Mouse (Mus musculus) telencephalon, adult 2 months (tissue): Measurements from ENCODE around the gene Mdm2.
"Not testable (repeated sequence)": the region's sequence is repeated elsewhere in the genome, so short reads cannot be mapped to it uniquely, and the experiment has no call there.

Experiments
- DNase-seq: peaks from one replicate; pipeline ENCODE4 v3.0.0-alpha.2; 2011; ENCODE audit warnings: low read depth, low spot score

Gene Mdm2

DNA sequence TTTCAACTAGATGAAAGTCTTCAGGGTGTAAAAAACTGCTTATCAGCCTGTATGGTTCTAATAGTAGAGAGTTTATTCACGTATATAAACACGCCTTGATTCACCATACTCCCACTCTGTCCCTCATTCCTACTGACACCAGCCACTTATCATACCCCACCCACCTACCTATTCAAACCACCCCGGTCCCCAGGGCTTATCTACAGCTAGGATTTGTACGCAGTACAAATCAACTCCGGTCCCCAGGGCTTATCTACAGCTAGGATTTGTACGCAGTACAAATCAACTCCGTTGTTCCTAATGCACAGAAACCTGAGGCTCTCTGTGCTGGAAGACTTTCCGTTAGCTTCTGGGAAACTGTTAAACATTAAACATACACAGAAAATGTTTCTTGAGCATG, 23.1 kb upstream of the Mdm2 start:
- not testable (repeated sequence) for DNase-seq

DNA sequence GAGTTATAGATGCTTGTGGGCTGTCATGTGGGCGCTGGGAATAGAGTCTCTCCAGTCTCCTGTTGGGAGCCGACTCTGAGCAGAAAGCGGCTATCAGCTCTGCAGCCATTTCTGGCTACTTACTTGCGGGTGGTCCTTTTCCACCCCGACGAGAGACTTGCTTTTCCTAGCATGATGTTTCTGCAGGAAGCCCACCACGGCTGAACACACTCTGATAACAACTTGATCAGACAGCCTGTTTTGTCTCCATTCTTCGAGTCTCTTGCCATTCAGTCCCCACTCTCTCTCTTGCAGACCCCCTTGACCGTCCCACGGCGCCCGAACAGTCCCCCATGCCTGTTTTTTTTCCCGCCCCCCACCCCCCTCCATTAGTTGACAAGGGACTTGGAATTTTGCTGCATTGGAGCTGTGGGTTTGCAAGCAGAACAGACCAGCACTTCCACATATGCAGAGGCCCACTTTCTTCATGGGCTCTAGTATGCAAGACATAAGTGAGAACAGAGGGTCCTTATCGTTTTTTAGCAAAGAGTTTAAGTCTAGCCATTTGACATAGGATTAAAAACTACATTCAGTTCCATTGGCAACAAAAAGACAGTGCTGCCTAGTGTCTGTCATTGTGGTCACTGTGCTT, 22.5 kb upstream of the Mdm2 start:
- DNase-seq = no peak

DNA sequence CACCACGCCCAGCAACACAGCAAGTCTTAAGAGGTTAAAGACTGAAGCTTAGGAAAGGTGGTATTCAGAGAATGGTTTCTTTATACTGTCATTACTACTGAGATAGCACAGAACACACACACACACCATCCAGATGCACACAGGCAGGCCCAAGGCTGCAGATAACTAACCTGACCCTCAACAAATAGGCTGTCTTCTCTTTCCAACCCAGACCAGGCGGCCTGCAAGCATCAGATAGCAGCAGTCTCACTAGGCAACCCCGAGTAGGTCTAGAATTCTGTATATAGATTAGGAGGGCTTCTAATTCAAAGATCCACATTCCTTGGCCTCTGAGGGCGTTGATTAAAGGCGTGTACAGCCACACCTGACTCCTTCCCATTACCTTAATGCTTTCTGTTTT, 21.6 kb upstream of the Mdm2 start:
- no peak for DNase-seq

DNA sequence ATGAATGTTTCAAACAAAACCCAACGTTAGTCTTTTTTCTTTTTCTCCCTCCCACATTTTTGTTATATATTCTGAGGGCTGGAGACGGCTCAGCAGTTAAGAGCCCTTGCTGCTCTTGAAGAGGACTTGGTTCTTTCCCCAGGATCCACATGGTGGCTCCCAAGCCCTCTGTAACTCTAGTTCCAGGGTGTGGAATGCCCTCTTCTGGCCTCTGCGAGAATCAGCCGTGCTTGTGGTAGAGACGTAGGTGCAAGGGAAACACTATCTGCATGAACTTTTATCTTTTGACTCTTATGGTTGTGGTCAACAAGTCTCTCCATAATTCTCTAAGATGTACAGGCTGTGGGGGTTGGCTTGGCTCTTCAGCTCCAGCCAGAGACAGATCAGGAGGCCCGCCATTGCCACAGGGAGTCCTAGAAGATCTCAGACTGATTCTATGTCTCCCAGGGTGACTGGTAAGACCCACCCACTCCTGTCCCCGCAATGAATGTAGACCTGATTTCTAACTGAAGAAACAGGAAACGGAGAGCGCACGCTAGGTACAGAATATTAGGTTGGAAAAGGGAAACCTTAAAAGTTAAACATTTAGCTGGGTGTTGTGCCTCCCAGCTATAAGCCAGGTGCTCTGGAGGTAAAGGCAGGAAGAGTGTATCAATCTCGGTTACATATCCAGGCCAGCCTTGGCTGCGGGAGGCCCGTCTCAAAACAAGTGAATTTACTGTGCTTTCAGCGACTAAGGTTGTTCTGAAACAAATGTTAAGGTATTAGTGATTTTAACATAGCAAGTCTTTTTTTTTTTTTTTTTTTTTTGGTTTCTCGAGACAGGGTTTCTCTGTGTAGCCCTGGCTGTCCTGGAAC, 20.9 kb upstream of the Mdm2 start:
- DNase-seq = no peak

DNA sequence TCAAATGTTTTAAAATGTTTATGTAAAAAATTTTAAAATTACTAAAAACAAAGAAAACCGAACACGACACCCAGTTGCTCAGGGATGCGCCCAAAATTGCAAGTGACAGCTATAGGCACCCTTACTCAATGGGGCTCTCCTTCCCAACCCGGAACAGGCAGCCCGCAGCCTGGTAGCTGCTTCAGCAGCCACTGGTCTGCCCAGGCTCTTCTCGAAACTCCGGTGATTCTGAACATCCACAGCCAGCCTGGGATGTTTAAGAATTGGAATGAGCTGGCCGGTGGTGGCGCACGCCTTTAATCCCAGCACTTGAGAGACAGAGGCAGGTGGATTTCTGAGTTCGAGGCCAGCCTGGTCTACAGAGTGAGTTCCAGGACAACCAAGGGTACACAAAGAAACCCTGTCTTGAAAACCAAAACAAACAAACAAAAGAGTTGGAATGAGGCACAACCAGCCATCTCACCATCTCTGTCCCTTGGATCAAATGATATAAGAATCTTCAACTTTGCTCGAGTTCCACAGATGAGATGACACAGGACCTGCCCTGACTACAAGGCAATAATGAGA, 20.2 kb upstream of the Mdm2 start:
- DNase-seq = no peak

DNA sequence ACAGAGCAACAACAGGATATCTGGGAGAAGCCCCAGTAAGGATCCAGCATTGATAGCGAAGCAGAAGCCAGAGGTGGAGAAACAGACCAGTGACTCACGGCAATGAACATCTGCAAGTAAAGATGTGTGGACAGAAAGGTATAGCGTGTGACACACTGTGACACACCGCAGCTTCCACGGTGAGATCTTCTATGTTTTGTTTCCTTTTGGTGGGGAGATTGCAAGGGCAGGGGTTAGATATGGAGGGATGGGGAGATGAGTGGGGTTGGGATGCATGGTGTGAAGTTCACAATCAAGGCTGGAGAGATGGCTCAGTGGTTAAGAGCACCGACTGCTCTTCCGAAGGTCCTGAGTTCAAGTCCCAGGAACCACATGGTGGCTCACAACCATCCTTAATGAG, 19.6 kb upstream of the Mdm2 start:
- no peak for DNase-seq

DNA sequence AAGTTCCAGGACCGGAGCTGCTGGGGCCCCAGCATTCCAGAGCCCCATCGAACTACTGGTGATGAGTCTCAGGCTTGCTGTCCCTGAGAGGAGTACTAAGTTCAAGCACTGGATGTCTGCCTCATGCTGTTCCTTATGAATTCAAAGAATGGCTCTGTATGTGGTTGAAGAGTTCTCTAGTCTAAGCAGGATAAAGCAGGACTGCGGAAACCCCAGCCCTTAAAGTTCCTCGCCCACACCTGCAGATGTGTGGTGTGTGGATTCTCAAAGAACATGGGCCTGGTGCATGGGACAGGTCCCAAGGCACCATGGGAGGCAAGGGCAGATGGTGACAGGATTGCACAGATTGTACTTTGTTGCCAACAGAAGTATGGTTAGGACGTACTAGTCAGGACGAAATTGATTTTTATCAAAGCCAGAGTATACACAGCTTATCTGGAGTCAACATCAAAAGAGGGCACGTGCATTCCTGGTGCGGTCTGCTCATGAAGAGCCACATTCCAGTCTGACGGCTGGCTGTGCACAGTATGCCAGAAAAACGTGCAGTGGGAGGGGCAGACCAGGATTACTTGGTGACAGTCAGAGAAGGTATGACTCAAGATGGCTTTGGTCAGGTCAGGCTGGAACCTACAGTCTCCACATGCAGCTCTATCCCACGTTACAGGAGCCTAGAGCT, 18.7 kb upstream of the Mdm2 start:
- DNase-seq = no peak

DNA sequence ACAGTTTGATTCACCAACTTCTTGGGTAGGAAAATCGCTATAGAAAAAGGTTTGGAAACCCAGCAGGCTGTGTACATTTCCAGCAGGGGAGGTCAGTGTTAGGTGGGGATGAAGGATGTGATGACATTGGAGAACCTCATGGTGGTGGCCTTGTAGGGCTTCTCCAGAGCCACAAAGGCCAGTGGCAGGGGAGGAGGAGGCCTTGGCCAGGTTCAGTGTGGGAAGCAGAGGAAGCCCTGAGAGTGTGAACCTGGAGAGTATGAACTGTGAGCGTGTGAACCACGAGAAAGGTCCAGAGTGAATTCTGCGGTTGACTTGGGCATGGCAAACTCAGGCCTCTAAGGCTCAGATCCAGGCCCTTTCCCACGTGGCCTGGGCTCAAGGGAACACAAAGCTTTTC, 18.0 kb upstream of the Mdm2 start:
- DNase-seq = no peak

DNA sequence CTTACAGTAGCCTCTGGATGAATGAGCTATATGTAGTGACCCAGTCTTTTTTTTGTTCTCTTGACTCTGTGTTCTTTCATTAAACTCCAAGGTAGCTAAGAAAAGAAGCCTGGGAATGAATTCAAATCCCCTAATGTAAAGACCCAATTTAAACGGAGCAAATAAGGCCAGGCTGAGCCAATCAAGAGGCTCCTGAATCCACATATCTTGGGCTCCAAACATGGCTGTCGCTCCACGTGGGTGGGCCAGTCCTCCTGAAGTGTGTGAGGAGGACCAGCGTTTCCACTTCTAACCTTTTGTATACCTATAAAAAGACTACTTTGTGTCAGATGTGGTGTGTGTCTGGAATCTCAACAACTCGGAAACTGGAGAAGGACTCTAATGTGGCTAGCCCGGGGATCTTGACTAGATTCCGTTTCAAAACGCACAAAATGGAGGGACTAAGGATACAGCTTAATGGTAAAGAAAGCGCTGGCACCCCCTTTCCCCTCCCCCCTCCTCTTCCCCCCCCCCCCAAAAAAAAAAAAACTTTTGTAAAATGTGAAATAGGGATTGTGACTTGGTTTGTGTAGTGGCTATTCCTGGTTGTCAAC, 17.1 kb upstream of the Mdm2 start:
- no peak for DNase-seq

DNA sequence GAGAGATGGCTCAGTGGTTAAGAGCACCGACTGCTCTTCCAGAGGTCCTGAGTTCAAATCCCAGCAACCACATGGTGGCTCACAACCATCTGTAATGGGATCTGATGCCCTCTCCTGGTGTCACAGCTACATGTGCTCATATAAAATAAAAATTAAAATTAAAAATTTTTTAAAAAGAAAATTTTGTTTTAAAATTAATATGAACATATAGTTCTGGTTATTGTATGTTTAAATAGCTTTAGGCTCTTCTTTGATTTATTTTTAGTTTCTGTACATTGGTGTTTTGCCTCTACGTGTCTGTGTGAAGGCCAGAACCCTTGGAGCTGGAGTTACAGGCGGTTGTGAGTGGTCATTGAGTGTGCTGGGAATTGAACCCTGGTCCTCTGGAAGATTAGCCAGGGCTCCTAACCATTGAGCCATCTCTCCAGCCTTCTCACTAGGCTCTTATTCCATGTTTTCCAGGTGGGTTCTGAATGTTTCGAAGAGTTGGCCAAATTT, 16.4 kb upstream of the Mdm2 start:
- DNase-seq = no peak

DNA sequence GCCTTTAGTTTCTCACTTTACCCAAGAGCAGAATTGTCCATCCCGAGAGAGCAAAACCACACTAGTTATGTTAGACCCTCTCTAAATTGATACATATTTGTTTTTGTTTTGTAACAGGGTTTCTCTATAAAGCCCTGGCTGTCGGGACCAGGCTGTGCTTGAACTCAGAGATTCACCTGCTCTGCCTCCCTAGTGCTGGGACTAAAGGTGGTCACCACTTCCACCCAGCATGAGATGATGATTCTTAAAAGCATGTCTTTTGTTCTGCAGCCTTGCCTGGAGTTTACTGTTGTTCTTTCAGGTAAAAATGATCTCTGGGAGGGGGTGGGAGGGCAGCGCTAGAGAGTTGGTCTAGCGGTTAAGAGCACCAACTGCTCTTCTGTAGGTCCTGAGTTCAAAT, 15.8 kb upstream of the Mdm2 start:
- no peak for DNase-seq

DNA sequence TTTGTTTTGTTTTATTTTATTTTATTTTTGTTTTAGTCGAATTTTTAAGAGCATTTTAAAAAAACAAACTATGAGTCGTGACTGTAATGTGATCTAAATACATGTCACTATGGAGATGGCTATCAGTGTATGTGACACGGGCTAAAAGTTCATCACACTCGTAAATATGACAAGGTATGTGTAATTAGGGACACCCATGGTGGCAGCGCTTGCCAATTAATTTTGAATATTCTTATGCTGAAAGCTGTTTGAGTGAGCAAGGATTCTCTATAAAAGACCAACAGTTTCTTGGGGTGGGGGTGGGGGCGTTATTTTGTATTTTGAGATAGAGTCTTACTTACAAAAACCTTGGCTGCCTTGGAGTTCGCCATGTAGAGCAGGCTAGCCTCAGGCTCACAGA, 15.1 kb upstream of the Mdm2 start:
- no peak for DNase-seq

DNA sequence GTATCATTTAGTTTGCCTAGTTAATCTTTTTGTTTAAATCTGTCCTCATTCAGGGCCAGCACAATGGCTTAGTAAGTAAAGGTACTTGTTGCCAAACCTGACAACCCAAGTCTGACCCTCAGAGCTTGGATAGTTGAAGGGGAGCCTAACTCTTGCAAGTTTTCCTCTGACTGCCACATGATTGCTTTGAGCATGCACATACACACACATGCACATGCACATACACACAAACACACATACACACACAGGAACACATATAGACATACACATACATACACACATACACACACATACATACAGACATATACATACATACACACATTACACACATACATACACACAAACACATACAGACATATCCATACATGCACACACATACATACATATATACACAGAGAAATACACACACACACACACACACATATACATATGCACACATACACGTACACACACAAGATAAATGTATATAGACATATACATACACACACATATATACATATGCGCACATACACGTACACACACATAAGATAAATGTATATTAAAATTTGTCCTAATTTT, 14.3 kb upstream of the Mdm2 start:
- no peak for DNase-seq

DNA sequence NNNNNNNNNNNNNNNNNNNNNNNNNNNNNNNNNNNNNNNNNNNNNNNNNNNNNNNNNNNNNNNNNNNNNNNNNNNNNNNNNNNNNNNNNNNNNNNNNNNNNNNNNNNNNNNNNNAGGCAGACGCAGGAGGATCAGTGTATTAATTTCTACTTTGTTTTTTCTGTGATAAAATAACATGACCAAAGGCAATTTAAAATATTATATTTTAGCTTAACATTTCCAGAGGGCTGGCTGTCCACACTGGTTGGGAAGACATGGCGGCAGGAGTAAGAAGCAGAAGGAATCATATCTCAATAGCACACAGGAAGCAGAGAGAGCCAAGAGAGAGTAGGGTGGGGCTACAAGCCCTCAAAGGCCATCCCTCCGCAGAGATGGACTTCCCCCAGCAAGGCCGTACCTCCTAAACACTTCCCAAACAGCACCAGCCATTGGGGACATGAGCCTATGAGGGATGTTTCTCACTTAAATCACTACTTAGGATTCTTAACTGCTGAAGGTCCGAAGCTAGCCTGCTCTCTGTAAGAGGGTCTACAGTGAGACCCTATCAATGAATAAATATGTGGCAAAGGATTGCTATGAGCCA, 13.7 kb upstream of the Mdm2 start:
- DNase-seq = no peak

DNA sequence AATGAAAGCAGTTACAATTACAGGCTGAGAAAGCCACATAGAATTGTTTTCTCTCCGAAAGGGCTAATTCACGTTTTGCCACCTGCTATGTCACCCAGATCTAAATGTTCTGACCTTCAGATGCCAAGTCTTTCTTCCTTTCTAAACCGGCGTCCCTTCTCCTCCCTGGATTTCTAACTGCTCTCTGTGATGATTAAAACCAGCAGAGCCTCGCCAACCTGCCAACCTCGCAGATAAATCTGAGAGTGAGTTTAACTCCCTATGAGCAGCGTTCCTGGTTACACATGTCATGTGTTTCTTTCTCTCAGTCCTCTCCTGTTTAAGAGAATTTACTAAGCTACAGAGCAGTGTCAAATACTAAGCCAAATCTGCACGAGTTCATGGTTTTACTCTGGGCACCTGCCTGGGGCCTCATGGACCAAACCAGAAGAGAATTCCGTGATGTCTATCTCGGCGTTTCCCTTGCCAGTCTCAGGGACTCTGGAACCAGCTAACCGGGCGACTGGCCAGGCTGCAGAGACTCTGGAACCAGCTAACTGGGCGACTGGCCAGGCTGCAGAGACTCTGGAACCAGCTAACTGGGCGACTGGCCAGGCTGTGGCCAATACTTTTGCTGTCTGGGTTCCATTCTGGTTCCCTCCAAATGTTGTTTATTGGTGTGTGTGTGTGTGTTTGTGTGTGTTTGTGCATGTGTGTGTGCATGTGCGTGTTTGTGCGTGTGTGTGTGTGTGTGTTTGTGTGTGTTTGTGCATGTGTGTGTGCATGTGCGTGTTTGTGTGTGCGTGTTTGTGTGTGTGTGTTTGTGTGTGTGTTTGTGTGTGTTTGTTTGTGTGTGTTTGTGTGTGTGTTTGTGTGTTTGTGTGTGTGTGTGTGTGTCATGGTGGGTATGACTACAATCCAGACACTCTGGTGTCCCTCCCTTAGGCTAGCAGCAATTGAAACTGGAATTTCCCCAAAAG, 7.9 kb upstream of the Mdm2 start:
- no peak for DNase-seq

DNA sequence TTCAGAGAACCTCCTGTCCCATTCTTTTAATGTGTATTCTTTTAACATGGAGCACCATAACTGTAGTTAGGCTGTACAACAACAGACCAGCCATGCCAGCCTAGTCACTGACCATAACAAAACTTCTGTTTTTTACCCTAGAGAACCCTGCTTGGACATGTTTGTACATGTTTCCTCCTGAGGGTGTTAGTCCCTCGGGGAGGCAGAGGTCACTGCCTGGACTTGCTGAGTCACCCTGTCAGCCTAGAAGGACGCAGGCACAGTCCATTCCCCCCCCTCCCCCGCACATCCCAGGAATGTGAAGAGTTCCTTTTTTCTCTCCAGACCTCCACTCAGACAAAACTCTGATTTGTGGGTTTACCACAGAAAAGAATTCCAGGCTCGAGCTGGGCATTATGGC, 7.0 kb upstream of the Mdm2 start:
- DNase-seq = no peak

DNA sequence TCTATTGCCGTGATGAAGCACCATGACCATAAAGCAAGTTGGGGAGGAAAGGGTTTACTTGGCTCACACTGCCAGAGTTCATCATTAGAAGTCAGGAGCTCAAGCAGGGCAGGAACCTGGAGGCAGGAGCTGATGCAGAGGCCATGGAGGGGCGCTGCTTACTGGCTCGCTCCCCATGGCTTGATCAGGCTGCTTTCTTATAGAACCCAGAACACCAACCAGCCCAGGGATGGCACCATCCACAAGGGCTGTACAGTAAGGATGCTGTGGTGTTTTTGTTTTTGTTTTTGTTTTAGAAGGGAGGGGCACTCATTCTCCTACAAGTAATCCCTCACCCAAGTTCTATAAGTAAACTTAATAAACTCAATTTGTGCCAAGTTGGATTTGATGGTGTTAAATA, 6.1 kb upstream of the Mdm2 start:
- no peak for DNase-seq

DNA sequence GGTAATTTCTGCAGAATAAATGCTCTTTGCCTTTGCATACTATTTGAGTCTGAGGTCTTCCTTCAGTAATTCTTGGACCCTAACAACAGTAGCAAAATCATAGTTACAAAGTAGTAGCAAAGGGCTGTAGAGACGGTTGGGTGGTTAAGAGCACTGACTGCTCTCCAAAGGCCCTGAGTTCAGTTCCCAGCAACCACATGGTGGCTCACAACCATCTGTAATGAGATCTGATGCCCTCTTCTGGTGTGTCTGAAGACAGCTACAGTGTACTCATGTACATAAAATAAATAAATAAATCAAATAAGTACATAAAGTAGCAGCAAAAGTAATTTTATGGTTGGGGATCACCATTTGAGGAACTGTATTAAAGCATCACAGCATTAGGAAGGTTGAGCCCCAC, 5.1 kb upstream of the Mdm2 start:
- DNase-seq = not testable (repeated sequence)

DNA sequence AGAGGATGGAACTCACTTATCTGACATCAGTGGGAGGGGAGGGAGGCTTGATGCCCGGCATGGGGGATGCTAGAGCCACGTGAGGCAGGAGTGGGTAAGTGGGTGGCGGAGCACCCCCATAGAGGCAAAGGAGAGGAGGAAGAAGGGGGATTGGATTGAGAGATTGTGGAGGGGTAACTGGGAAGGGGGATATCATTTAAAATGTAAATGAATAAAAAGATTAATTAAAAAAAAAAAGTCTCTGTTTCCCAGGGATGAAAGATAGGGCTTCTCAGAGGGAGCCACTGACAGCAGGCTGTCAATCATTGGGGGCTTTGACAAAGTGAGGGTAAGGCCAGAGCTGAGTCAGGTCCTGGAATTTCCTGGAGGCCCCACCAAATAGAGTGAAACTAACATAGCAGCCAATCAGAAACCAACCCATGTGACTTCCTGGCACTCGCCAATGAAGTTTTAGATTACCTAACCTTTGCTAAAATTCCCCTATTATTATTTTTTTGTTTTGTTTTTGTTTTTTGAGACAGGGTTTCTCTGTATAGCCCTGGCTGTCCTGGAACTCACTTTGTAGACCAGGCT, 4.5 kb upstream of the Mdm2 start:
- no peak for DNase-seq

DNA sequence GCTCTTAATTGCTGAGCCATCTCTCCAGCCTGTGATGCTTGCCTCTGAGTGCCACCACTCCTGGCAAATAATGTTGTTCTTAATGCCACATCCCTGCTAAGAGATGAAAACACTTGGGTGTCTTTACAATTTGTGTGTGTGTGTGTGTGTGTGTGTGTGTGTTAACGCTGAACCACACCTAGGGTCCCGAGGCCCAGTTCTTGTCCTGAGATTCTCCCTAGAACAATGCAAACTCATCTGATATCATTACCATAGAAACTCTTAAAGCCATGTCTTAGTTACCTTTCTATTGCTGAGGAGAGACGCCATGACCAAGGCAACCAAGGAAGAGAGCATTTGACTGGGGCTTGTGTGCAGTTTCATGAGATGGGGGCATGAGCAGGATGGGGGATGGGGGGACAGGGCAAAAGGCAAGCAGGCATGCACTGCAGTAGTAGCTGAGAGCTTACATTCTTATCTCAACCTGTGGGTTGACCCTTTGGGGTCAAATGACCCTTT, 3.5 kb upstream of the Mdm2 start:
- no peak for DNase-seq
